Mouse (Mus musculus) fat pad, adult 2 months (tissue): ENCODE data around the gene Trmu.
A peak's percentile ranks its signal among the peaks of the same experiment; 100 is the strongest.

ENCODE experiments used
- DNase-seq: peaks from one replicate; pipeline ENCODE4 v3.0.0-alpha.2; 2011; ENCODE audit warnings: low read depth, low spot score; ENCODE audit errors: extremely low read depth

The Trmu gene

DNA sequence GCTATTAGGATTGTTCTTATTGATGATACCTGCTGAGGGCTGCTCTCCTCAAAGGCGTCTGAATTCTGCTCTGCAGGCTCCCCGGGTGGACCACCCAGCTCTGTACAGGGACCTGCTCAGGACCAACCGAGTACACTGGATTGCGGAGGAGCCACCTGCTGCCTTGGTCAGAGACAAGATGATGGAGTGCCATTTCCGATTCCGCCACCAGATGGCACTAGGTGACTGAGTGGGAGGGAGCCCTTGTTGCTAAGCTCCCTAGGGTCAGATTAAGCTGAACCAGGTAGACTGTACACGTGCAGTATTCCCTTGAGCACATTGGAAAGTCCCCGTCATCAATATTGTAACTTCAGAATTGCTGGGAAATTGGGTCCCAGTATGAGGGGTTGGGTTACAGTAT lies 17.2 kb downstream of the Trmu start:
- no peak for DNase-seq

DNA sequence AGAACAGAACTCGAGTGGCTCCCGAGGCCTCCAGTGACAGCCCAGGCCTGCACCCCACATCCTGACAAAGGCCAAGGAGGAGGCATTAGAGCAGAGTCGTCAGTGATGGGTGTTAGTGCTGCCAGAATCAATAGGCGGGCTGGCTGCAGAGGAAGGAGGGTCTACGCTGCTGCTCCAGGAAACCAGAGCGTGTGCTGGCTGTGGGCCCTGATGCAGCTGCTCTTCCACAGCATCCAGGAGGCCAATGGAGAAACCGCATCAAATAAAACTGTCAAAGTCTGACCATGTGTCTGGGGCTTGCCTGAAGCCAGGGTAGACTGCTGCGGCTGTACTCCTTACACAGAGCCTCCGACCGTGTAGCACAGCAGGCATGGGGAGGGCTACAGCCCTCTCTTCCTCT lies 18.0 kb downstream of the Trmu start:
- no peak for DNase-seq

DNA sequence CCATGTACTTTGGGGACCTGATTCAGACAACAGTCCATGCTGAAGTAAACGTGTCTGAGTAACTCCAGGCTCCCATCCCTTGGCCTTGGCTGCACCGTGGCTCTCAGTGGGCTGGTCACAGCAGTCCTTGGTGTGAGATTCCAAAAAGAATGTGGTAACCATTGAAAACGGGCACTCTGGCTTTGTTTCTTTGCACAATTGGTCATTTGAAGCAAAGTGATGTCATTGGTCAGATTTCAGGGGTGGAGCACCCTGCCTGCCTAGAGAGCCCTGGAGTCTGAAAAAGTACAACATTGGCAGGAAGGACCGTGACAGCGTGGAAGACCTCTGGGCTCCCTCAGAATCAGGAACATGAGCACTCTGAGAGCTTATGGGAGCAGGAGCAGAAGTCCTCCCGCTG lies 20.3 kb downstream of the Trmu start:
- no peak for DNase-seq

DNA sequence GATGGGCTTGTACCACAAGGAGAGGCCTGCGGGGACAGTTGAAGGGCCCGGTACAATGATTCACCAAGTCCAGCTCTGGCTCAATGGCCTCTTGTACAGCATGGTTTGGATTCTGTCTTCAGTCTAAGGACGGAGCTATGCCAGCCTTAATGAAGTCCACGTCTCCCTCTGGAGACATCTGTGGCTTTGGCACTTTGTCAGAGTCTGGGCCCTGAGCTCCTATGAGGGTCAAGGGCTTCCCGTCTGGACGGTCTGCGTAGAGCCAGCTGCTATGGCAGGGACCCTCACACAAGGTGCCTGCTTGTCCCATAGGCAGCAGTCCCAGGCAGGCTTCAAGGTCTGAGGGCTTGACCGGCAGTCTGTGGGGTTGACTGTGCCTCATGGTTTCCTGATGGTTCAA lies 21.2 kb downstream of the Trmu start:
- DNase-seq, result no peak

DNA sequence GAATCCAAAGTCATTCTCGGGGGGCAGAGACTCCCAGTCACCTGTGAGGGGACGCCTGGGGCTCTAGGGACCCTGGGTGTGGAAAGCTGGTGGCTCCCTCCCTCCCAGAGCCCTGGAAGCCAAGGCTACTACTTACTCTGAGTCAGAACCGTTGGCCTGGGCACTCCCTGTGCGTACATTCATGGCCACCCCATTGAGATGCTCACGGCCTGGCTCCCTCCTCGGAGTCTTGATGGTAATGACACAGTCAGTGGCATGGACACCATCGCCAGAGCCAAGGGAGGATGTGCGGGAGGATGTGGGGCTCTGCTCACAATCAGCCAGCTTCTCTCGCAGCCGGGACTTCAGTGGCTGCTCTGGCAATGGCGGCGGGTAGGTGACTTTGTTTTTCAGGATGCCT lies 21.7 kb downstream of the Trmu start:
- no peak for DNase-seq

DNA sequence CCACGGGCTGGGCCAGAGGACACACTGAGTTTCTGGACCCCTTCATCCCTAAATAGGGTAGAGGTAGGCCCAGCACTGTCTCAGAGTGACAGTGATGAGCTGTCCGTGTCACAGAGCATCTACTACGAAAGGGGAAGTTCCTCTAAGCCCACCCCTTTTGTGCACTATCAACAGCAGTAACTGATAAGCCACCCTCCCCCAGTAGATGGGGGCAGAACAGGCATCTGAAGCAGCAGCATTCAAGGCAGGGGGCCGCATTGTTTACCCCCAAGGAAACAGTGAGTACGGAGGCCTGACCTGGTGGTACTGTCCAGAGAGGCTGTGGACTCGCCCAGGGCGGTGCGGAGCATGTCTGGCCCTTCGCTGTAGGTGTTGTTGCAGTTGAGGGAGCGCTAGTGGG lies 23.4 kb downstream of the Trmu start:
- DNase-seq, result no peak

DNA sequence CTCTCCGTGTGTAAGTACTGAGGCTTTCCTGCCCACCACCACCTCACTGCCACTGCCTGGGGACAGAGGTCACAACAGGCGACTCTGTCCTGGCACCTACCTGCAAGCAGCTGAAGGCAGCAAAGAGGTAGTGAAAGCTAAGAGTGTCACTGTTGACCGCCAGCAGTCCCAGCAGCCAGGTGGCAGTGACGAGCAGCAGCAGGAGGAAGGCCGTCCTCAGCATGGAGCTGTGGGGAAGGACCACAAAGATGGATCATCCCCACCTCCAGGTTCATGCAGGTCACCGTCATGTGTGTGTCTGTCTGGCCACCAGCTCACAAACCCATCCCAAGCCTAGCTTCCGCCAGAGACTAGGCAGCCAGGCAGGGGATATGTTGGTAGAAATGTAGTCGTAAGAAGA lies 24.7 kb downstream of the Trmu start:
- DNase-seq, result no peak

DNA sequence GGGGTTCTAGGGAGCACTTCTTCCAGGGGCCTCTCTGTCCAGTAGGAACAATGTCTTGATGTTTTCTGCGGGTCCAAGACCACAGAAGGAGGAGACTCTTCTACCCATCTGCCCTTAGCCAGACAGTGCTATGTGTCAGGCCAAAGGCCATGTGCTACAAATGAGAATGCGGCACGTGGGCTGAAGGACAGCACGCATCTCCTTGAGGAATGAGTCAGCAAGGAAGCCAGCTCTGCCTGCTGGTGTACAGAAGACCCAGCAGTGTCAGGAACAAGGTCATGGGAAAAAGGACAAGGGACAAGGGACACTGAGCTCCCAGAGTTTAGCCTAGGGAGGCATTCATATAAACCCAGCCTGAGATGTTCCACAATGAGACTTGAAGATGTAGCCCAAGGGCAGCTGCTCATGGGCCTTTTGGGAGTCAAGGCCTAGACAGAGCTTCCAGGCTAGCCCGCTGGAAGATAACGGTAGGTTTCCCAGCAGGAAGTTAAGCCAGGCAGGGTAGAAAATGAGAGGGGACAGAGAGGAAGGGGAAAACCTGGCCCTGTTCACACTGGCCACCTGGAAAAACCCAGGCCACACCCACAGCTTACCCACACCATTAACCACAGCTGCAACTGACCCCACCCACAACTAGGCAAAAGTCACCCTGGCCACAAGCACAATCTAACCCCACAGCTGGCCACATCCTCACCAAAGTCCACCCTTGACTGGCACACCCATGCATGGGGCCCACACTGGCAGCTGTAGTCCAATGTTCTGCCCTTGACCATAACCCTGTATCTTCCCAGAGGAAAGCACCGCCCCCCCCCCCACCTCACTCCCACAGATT lies 29.8 kb downstream of the Trmu start:
- no peak for DNase-seq

DNA sequence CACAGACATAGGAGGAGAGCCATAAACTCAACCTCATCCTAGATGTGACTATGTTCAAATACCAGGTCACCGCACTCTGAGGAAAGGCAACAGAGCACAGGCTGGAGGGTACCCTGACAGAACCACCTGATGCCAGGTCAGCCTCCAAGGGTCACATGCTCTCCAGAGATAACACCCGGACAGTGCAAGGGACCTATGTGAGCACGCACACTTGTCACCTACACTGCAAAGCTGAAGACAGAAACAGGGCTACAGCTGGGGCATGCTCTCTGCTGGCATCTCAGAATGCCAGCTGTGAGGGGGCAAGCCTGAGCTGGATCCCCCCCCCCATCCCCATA lies 30.3 kb downstream of the Trmu start:
- DNase-seq, result no peak

DNA sequence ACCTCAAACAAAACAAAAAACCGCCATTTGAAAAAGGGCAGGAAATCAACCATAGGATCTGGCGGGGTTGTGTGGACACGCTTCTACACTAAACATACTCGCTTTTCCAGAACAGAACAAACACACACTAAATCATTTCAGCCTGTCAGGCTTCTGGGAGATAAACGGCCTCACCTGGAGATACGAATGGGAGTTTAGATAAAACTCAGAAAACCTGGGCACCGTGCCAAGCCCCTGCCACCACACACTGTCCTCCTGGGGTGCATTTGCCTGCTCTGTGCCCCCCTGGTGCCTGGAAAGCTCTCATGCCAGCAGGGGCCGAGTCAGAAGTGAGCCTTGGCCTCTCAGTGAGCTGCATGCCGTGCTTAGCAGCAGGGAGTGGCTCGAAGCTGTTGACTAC lies 30.8 kb downstream of the Trmu start:
- no peak for DNase-seq

DNA sequence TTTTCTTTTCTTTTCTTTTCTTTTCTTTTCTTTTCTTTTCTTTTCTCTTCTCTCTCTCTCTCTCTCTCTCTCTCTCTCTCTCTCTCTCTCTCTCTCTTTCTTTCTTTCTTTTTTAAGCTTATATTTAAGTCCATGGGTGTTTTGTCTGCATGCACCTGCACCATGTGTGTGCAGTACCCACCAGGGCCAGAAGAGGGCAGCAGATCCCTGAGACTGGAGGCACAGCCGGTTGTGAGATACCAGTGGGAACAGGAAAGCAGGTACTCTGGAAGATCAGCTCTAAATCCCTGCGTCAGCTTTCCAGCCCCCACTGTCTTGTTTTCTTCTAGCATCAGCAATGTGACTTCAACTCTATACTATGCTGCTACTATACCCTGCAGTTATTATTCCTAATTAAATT lies 34.5 kb downstream of the Trmu start:
- no peak for DNase-seq

DNA sequence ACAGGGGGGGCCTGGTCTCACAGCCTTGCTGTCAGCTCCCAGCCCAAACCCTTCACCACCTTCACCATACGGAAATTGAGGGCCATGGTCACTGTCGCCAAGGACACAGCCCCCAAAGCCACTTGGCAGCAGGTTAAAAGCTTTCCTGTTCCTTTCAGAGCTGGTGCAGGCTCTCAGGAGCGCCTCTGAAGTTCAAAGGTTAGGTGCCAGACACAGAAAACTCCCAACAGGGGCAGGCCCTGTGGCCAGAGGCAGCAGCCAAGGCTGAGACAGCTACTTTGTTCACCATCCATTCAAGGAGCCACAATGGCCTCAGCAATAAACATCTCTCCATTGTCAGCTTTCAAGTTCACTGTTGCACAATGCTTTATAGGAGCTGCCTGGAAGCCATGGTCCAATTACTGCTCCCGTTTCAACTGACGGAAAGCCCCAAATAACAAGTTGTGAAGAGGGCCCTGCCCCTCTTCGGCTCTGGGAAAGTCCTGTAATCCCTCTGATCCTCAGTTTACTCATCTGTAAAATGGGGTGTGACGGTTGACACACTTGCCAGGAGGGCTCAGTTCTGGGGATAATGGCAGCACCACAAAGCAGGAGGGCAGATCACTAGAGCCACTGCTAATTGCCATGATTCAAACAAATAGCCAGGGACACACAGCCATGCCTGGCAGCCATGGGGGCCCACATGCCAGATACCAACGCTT lies 40.2 kb downstream of the Trmu start:
- no peak for DNase-seq

DNA sequence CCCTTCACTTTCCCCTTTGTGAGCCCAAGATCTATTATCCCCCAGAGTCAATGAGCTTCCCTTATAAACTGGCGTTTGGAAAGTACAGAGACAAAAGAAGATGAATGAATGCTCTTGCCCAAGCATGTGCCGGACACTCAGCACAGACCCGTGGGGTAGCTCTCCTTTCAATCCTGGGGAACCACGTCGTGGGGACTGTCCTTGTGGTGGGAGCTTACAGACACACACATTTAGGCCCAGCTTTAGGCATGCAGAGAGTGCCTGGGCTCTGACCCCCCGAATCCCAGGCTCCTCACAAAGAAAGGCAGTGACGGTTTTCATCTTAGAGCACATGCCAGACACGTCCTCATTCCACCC lies 40.8 kb downstream of the Trmu start:
- DNase-seq, result no peak

DNA sequence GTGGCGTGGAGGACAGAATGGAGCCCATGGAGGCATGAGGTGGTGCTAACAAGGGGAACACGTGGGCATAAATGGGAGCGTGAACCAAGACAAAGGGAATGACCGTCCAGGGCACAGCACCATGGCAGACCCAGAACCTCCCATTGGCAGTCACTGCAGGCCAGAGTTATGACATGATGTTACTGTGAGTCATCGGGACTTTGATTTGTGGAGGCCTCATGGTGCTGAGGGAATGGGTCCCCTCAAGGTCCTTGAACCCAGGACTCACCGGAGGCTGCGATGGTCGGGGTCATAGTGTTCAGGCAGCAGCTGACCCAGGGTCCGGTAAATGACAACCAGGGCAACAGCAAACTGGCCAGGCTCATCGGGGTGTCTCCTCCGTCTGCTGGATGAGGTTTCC lies 42.7 kb downstream of the Trmu start:
- no peak for DNase-seq

DNA sequence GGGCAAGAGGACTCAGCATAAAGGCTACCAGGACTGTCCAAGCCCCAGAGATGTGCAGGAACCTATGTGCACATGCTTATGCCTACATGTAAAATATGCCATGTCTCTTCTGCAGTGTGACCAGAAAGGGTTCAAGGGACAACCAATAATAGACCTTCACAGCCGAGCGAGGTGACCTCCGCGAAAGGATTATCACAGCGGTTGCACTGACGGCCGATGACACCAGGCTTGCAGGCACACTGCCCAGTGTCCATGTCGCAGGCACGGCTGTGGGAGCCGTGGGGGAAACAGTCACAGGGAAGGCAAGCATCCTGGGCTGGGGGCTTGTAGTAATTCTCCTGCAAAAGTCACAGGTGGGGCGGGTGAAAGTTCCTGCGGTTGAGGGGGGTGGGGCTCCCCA lies 49.0 kb downstream of the Trmu start:
- no peak for DNase-seq

DNA sequence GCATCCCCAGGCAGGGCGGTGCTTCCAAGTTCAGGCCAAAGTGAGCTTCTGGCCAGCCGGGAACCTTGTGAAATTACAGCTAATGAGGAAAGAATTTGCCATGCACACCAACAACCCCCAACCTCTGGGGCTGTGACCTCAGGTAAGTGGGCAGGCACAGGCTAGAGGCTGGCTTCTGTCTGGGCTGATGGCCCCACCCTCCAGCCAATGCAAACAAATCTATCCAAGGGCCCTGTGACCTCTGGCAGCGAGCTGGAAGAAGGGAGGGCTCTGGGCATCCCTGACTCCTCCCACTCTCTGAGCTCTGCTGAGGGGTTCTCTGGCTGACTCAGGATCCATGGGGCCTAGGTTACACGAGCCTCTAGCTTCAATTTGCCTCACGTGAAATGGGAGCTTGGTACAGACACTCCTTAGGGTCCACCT lies 56.5 kb downstream of the Trmu start:
- DNase-seq, result peak; percentile 56
